In the genomic region with DNA sequence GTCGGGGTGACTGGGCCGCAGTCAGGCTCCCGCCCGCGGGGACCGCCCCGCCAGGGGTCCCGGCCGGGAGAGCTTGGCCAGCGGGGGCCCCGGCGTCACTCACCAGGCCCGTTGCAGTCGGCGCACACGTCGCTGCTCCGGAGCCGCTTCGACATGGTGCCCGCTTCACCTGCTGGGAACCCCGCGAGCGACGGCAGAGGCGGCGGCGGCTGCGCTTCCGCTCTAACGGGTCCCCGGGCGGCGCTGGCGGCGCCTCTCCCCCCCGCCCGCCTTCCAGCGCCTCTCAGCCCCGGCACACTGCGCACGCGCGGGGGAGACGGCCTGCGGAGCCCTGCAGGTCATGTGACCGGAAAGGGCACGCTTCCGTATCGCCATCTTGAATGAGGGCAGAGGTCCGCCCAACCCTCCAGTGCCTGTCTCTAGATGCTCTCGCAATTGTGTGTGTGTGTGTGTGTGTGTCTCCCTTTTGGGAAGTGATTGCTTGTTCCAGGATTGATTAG, we compare ENCODE assay signal across 8 mouse cellular contexts. TPM values are rescaled to one million over a fixed set of nuclear protein-coding genes. Genes with fewer than 3 reads are reported as not detected.
DNase-seq lines count a peak whose midpoint lies in the region; ATAC-seq and TF ChIP-seq lines count a peak whose summit lies in the region.

No protein-coding gene starts in this region.

- no peaks in the 10 kb centered on the region for H3K9me3 ChIP-seq in embryonic facial prominence, embryonic 15.5 days (replicated peaks)
- no peaks in the 10 kb centered on the region for H3K9me3 ChIP-seq in limb, embryonic 14.5 days (ENCODE audit: control insufficient read depth, low read length)
- H3K9me3 ChIP-seq in midbrain, postnatal 0 days (ENCODE audit: low read length) = no peaks in the 10 kb centered on the region

- ATAC-seq in embryonic facial prominence, embryonic 15.5 days (ENCODE audit: insufficient number of reproducible peaks, low FRiP score, low TSS enrichment, low read depth) = peak; percentile 89
- ATAC-seq in limb, embryonic 14.5 days (ENCODE audit: low FRiP score, low read depth) = peak; percentile 86
- peak; percentile 81 for ATAC-seq in midbrain, postnatal 0 days (ENCODE audit: low FRiP score)

- H3K4me2 ChIP-seq in embryonic facial prominence, embryonic 15.5 days (replicated peaks) = peak overlapping the region; percentile 87
- H3K4me2 ChIP-seq in limb, embryonic 14.5 days (replicated peaks; ENCODE audit: low read depth, low read length, severe bottlenecking) = peak overlapping the region; percentile 95
- peak overlapping the region; percentile 84 for H3K4me2 ChIP-seq in midbrain, postnatal 0 days (ENCODE audit: low read depth, low read length, poor library complexity, severe bottlenecking)

- H3K27ac ChIP-seq in bone marrow, adult 2 months (ENCODE audit: control insufficient read depth, insufficient read depth, low read depth, low read length, poor library complexity) = peak overlapping the region; percentile 98
- peak overlapping the region; percentile 95 for H3K27ac ChIP-seq in embryonic facial prominence, embryonic 15.5 days (replicated peaks)
- H3K27ac ChIP-seq in limb, embryonic 14.5 days (replicated peaks; ENCODE audit: low read depth, low read length) = peak overlapping the region; percentile 96
- H3K27ac ChIP-seq in midbrain, postnatal 0 days (ENCODE audit: low read depth, low read length) = peak overlapping the region; percentile 88

- DNase-seq in 416B (ENCODE audit: low read depth) = peak; percentile 98
- DNase-seq in heart, adult 8-10 months (ENCODE audit: low spot score) = peak; percentile 97
- DNase-seq in kidney, adult 9 months = peak; percentile 97
- DNase-seq in limb, embryonic 14.5 days (ENCODE audit: low spot score) = peak; percentile 95
- peak; percentile 98 for DNase-seq in midbrain, postnatal 0 days (ENCODE audit: low spot score)
- peak; percentile 95 to 97 for DNase-seq in spleen, postnatal 14 days (ENCODE audit: low spot score in 2 of 2)

- no peaks in the 10 kb centered on the region for H3K36me3 ChIP-seq in embryonic facial prominence, embryonic 15.5 days
- no peaks in the 10 kb centered on the region for H3K36me3 ChIP-seq in limb, embryonic 14.5 days (ENCODE audit: control insufficient read depth, insufficient read depth, low read length)
- no peaks in the 10 kb centered on the region for H3K36me3 ChIP-seq in midbrain, postnatal 0 days (ENCODE audit: insufficient read depth, low read length)

- H3K27me3 ChIP-seq in embryonic facial prominence, embryonic 15.5 days = no peaks in the 10 kb centered on the region
- H3K27me3 ChIP-seq in limb, embryonic 14.5 days (ENCODE audit: control insufficient read depth, insufficient read depth, low read length) = no peaks in the 10 kb centered on the region
- H3K27me3 ChIP-seq in midbrain, postnatal 0 days (ENCODE audit: insufficient read depth, low read length) = no peaks in the 10 kb centered on the region

- H3K4me3 ChIP-seq in bone marrow, adult 2 months (replicated peaks; ENCODE audit: control insufficient read depth, low read depth, low read length) = peak overlapping the region; percentile 91
- peak overlapping the region; percentile 99 for H3K4me3 ChIP-seq in embryonic facial prominence, embryonic 15.5 days (replicated peaks)
- H3K4me3 ChIP-seq in limb, embryonic 14.5 days (replicated peaks; ENCODE audit: low read length) = peak overlapping the region; percentile 98
- peak overlapping the region; percentile 99 for H3K4me3 ChIP-seq in midbrain, postnatal 0 days (ENCODE audit: low read depth, low read length)

- peak; percentile 52; the same call in 1 of the 2 replicates for TF ChIP-seq POLR2A in bone marrow, adult 2 months (IDR thresholded peaks at IDR 0.05; ENCODE audit: borderline replicate concordance, control insufficient read depth, low read depth, low read length)
- peak; percentile 51; the same call in 1 of the 2 replicates for TF ChIP-seq POLR2A in limb, embryonic 14.5 days (IDR thresholded peaks at IDR 0.05; ENCODE audit: borderline replicate concordance, extremely low read depth, insufficient read depth, insufficient read length)

- WGBS in bone marrow, adult 2 months = 0% methylated on average over 52 of the region's 52 CpGs
- WGBS in embryonic facial prominence, embryonic 15.5 days = under 1% methylated on average over 47 of the region's 52 CpGs
- WGBS in limb, embryonic 14.5 days = under 1% methylated on average over 36 of the region's 52 CpGs
- under 1% methylated on average over 40 of the region's 52 CpGs for WGBS in midbrain, postnatal 0 days

- peak overlapping the region; percentile 92 for H3K9ac ChIP-seq in embryonic facial prominence, embryonic 15.5 days
- peak overlapping the region; percentile 95 for H3K9ac ChIP-seq in limb, embryonic 14.5 days (ENCODE audit: low read depth, low read length, severe bottlenecking)
- H3K9ac ChIP-seq in midbrain, postnatal 0 days (replicated peaks; ENCODE audit: low read length, poor library complexity, severe bottlenecking) = peak overlapping the region; percentile 99

- no peak for TF ChIP-seq CTCF in bone marrow, adult 2 months (IDR thresholded peaks at IDR 0.05; ENCODE audit: control insufficient read depth, insufficient read depth, low read length)
- no peak for TF ChIP-seq CTCF in midbrain, postnatal 0 days (IDR thresholded peaks at IDR 0.05)

- H3K4me1 ChIP-seq in bone marrow, adult 2 months (ENCODE audit: control insufficient read depth, insufficient read depth, low read length) = peaks cover 8% of the 10 kb centered on the region
- H3K4me1 ChIP-seq in embryonic facial prominence, embryonic 15.5 days = peaks cover 23% of the 10 kb centered on the region
- H3K4me1 ChIP-seq in limb, embryonic 14.5 days (ENCODE audit: control insufficient read depth, insufficient read depth, low read length) = peaks cover 6% of the 10 kb centered on the region; the same call in 1 of the 2 replicates
- peaks cover 16% of the 10 kb centered on the region for H3K4me1 ChIP-seq in midbrain, postnatal 0 days (ENCODE audit: insufficient read depth, low read length)

RNA-seq across cellular contexts. Expression of a gene that starts 1.2 kb away (rescaled TPM):
- 60.5 and 99.2 TPM in 2 replicates for polyA plus RNA-seq in bone marrow, adult 2 months (2011; ENCODE audit: insufficient read depth, insufficient read length, low replicate concordance, missing spikeins)
- 54.9 and 57.6 TPM in 2 replicates for polyA plus RNA-seq in embryonic facial prominence, embryonic 15.5 days (2015; fragmentation: Nextera tagmentation; extraction: Ambion mirVana)
- 10 to 100 TPM; 28.0 to 34.3 (median 30.1) TPM for total RNA-seq in heart, adult 8-10 months (2022)
- 48.6 and 51.6 TPM in 2 replicates for polyA plus RNA-seq in limb, embryonic 14.5 days (2012; rRNA removed)
- 65.3 and 67.6 TPM in 2 replicates for polyA plus RNA-seq in limb, embryonic 14.5 days (2014; fragmentation: Nextera tagmentation; extraction: Ambion mirVana)
- 39.3 and 47.3 TPM in 2 replicates for total RNA-seq in midbrain, postnatal 0 days (2014; rRNA removed)
- polyA plus RNA-seq in midbrain, postnatal 0 days (2015; fragmentation: Nextera tagmentation; extraction: Ambion mirVana) = 22.4 and 24.9 TPM in 2 replicates

RNA-seq across cellular contexts. Expression of a gene that starts 2.1 kb away (rescaled TPM):
- 33.6 and 52.4 TPM in 2 replicates for polyA plus RNA-seq in bone marrow, adult 2 months (2011; ENCODE audit: insufficient read depth, insufficient read length, low replicate concordance, missing spikeins)
- 49.6 and 54.9 TPM in 2 replicates for polyA plus RNA-seq in embryonic facial prominence, embryonic 15.5 days (2015; fragmentation: Nextera tagmentation; extraction: Ambion mirVana)
- total RNA-seq in heart, adult 8-10 months (2022) = 10 to 100 TPM; 27.9 to 34.6 (median 30.5) TPM
- 64.2 and 66.4 TPM in 2 replicates for polyA plus RNA-seq in limb, embryonic 14.5 days (2012; rRNA removed)
- polyA plus RNA-seq in limb, embryonic 14.5 days (2014; fragmentation: Nextera tagmentation; extraction: Ambion mirVana) = 41.6 and 44.3 TPM in 2 replicates
- 41.8 and 45.1 TPM in 2 replicates for total RNA-seq in midbrain, postnatal 0 days (2014; rRNA removed)
- polyA plus RNA-seq in midbrain, postnatal 0 days (2015; fragmentation: Nextera tagmentation; extraction: Ambion mirVana) = 25.5 and 33.8 TPM in 2 replicates

RNA-seq across cellular contexts. Expression of a gene that starts 50.0 kb away (rescaled TPM):
- polyA plus RNA-seq in bone marrow, adult 2 months (2011; ENCODE audit: insufficient read depth, insufficient read length, low replicate concordance, missing spikeins) = 16.9 and 25.3 TPM in 2 replicates
- 90.1 and 91.9 TPM in 2 replicates for polyA plus RNA-seq in embryonic facial prominence, embryonic 15.5 days (2015; fragmentation: Nextera tagmentation; extraction: Ambion mirVana)
- total RNA-seq in heart, adult 8-10 months (2022) = 1 to 10 TPM; 3.6 to 6.3 (median 4.7) TPM
- polyA plus RNA-seq in limb, embryonic 14.5 days (2012; rRNA removed) = 76.7 and 80.3 TPM in 2 replicates
- polyA plus RNA-seq in limb, embryonic 14.5 days (2014; fragmentation: Nextera tagmentation; extraction: Ambion mirVana) = 95.9 and 98.3 TPM in 2 replicates
- total RNA-seq in midbrain, postnatal 0 days (2014; rRNA removed) = 299 and 345 TPM in 2 replicates
- polyA plus RNA-seq in midbrain, postnatal 0 days (2015; fragmentation: Nextera tagmentation; extraction: Ambion mirVana) = 372 and 393 TPM in 2 replicates

Comparison
In these comparisons a context has a peak if more than half of its experiments do, and no peak if none do; other contexts are left out.
1. Peak in every context shown above with its lines: DNase-seq, ATAC-seq, H3K4me3 ChIP-seq and H3K27ac ChIP-seq.